ENCODE assay signal across 9 mouse cellular contexts in genomic region chr5:101288358-101288757, GRCm38 (mm10).
A peak's percentile ranks its signal among the peaks of the same experiment; 100 is the strongest.
DNase-seq lines count a peak whose midpoint lies in the region; ATAC-seq and TF ChIP-seq lines count a peak whose summit lies in the region.
"Had no signal": no experiment of that assay in that cellular context is flagged by ENCODE, and none has a peak within 500 bp of the region (broad histone marks: within the 10 kb centered on the region; RNA-seq: fewer than 3 reads in every experiment).

No protein-coding gene starts in this region.

- TF ChIP-seq CTCF in gastrocnemius, adult 2 months (IDR thresholded peaks at IDR 0.05) = peak; percentile 41

- intact Hi-C loops in gastrocnemius, adult 2 months (cut with DNase I) = no loop called here
- intact Hi-C loops in gastrocnemius, postnatal 36 days (cut with DNase I) = no loop called here

- DNase-seq in gastrocnemius, adult 2 months = no peak
- DNase-seq in gastrocnemius, postnatal 36 days = no peak
- peak; percentile 9 for DNase-seq in right cerebral cortex, adult 18-20 months
- DNase-seq in right cerebral cortex, postnatal 25 days = no peak
- DNase-seq in layer of hippocampus, postnatal 14 days (ENCODE audit: low spot score in 2 of 2) = peak; percentile 6 to 9
- peak; percentile 29 for DNase-seq in right cerebral cortex, postnatal 14 days

- no peak overlapping the region for H3K27ac ChIP-seq in gastrocnemius, adult 2 months
- H3K27ac ChIP-seq: heart, embryonic 15.5 days had no signal

- no peak overlapping the region for H3K4me3 ChIP-seq in gastrocnemius, adult 2 months
- H3K4me3 ChIP-seq: heart, embryonic 15.5 days had no signal

- peak; percentile 69; the same call in 1 of the 2 replicates for ATAC-seq in common myeloid progenitor, adult 5-6 weeks (replicated peaks; ENCODE audit: low read depth, poor library complexity, severe bottlenecking)
- no peak for ATAC-seq in megakaryocyte-erythroid progenitor cell, adult 5-6 weeks (replicated peaks; ENCODE audit: low FRiP score, low TSS enrichment, poor library complexity, severe bottlenecking)

Comparison
In these comparisons a context has a peak if more than half of its experiments do, and no peak if none do; other contexts are left out.
1. DNase-seq: peak in right cerebral cortex, adult 18-20 months (single experiment), layer of hippocampus, postnatal 14 days (2 of 2) and right cerebral cortex, postnatal 14 days (single experiment); none in gastrocnemius, adult 2 months (single experiment), gastrocnemius, postnatal 36 days (0 of 2) and right cerebral cortex, postnatal 25 days (single experiment).